Mouse (Mus musculus) colon, adult 2 months (tissue): ENCODE data around the gene Cnppd1. TPM values are rescaled to one million over a fixed set of nuclear protein-coding genes. Genes with fewer than 3 reads are reported as not detected.

Source experiments
- polyA plus RNA-seq: library from polyadenylated mRNA; depleted of rRNA; stranded (reverse); fragments of >200 nt; gene quantifications from 2 replicates; pipeline ENCODE4 v1.2.3, GENCODE M21; 2012; rRNA removed

Cnppd1 gene
- polyA plus RNA-seq = 76.1 and 79.1 TPM in 2 replicates

GRCm38 (mm10) chr1:75142301-75143261 is at the start of gene Cnppd1, which contains the start of gene Retreg2:
Cnppd1 (minus strand) TSS chr1:75142711.
Retreg2 (plus strand) TSS chr1:75142778.

GRCm38 (mm10) chr1:75191622-75192402 is 49.3 kb upstream of the Cnppd1 start, which contains the start of the genes Ankzf1 and Atg9a:
Ankzf1 (plus strand) TSS chr1:75192151.
Atg9a (minus strand) TSS chr1:75192196.

GRCm38 (mm10) chr1:75180105-75180590 is 37.6 kb upstream of the Cnppd1 start, which contains the start of gene Abcb6:
Abcb6 (minus strand) TSS chr1:75180392.

DNA sequence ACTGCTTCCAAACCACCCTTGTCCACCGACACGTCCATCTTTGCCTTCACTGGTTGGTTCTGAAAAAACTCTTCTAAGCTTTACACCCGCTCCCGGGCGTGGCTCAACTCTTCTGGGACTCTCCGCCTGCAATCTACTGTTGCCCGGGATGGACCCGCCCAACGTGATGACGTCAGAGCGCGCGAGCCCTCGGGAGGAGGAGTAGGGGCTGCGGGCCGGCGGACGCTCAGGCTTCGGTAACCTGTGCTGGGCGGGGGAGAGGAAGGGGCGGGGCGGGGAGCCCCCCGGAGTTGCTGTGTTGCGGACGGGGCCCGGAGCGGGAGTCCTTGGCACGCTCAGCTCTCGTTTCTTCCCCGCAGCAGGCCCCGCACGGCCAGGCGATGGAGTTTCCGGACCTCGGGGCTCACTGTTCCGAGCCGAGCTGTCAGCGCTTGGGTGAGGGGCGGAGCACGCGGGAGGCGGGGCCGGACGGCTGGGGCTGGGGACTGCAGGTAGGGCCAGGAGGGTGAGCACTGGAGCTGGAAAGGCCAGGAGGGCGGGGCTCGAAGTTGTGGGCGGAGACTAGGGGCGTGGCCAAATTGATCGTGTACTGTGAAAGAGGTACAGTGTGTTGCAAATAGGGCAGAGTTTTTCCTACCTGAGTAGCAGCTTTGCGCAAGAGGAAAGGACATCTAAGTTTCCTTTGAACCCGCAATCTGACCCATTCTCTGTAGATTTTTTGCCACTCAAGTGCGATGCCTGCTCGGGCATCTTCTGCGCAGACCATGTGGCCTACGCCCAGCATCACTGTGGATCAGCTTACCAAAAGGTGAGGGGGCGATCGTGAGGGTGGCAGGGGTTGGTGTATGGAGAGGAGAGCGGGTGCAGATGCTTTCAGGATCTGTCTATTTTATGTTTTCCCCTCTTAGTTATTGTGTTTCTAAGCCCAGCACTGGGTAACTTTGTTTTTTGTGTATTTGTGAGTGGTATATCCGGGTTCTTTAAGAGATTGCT is 26.3 kb upstream of the Cnppd1 start, which contains the start of gene Zfand2b:
TSS of gene Zfand2b (plus strand) at position 175 of the 993 bp plus-strand sequence.

GRCm38 (mm10) chr1:75133421-75134207 is 8.9 kb downstream of the Cnppd1 start, which contains the start of gene Slc23a3:
Slc23a3 (minus strand) TSS chr1:75133890.

DNA sequence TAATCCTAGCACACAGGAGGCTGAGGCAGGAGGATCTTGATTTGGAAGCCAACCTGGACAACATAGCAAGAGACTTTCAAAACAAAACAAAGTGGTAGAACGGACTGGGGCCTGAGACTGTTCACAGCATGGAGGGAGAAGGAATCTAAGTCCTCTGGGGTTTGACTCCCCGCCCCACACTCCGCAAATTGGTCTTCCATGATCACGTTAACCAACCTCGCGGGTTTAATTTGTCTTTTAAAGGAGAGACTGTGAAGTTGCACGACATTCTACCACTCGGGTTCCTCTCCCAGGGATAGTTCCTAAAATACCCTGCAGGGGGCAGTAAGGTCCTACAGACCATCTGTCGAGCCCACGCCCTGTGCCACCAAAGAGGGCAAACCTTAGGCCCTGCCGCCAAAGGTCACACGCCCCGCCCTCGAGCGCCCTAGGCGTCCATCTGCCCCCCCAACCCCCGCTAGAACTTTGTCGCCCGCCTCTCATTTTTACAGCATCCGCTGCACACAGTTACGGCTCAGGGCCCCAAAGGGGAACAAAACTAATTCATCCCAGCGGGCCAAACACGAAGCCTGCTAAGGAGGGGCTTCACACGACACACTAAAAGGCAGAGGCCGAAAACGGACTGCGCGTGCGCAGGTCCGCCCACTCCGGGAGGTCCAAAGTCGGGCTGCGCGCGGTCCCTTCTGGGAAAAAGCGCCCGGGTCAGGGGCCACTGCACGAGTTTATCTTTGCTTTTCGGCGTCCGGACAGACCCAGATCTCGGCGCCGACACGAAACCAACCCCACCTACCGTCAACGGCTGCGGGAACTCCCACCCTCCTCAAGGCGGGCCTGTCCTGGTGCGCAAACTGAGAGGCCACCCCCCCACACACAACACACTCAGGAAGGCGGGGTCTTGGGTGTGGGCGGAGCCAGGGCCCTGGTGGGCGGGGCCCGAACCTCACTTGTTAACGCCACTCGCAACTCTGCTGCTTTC is 17.9 kb downstream of the Cnppd1 start, which contains the start of gene Nhej1:
TSS of gene Nhej1 (minus strand) at position 855 of the 976 bp plus-strand sequence.

Other genes starting within 250 kb of the Cnppd1 start
- 1.5 and 1.9 TPM in 2 replicates for gene Cryba2, start 249.6 kb downstream of the Cnppd1 start, polyA plus RNA-seq
- 0.10 and 0.15 TPM in 2 replicates for gene Cfap65, start 207.1 kb downstream of the Cnppd1 start, polyA plus RNA-seq
- 186 and 200 TPM in 2 replicates for gene Ihh, start 191.0 kb downstream of the Cnppd1 start, polyA plus RNA-seq
- 1.5 and 3.2 TPM in 2 replicates for gene Nhej1, start 17.5 kb downstream of the Cnppd1 start, polyA plus RNA-seq
- 3.2 and 4.2 TPM in 2 replicates for gene Slc23a3, start 8.8 kb downstream of the Cnppd1 start, polyA plus RNA-seq
- gene Retreg2, start 67 bp upstream of the Cnppd1 start, polyA plus RNA-seq = 112 and 187 TPM in 2 replicates
- gene Zfand2b, start 25.9 kb upstream of the Cnppd1 start, polyA plus RNA-seq = 87.5 and 101 TPM in 2 replicates
- 52.0 and 58.9 TPM in 2 replicates for gene Abcb6, start 37.7 kb upstream of the Cnppd1 start, polyA plus RNA-seq
- 18.2 and 19.4 TPM in 2 replicates for gene Ankzf1, start 49.4 kb upstream of the Cnppd1 start, polyA plus RNA-seq
- gene Atg9a, start 49.5 kb upstream of the Cnppd1 start, polyA plus RNA-seq = 91.9 and 103 TPM in 2 replicates
- gene Glb1l, start 68.1 kb upstream of the Cnppd1 start, polyA plus RNA-seq = 3.3 and 5.5 TPM in 2 replicates
- gene Stk16, start 68.1 kb upstream of the Cnppd1 start, polyA plus RNA-seq = 166 and 233 TPM in 2 replicates
- gene Tuba4a, start 77.2 kb upstream of the Cnppd1 start, polyA plus RNA-seq = 93.3 and 109 TPM in 2 replicates
- gene A630095N17Rik, start 89.4 kb upstream of the Cnppd1 start, polyA plus RNA-seq = not detected in 2 replicates
- 32.2 and 35.1 TPM in 2 replicates for gene Dnajb2, start 93.7 kb upstream of the Cnppd1 start, polyA plus RNA-seq
- gene Ptprn, start 121.8 kb upstream of the Cnppd1 start, polyA plus RNA-seq = 12.7 and 13.4 TPM in 2 replicates
- 12.2 and 18.9 TPM in 2 replicates for gene Resp18, start 135.7 kb upstream of the Cnppd1 start, polyA plus RNA-seq
- 187 and 208 TPM in 2 replicates for gene Dnpep, start 175.3 kb upstream of the Cnppd1 start, polyA plus RNA-seq
- gene Des, start 217.6 kb upstream of the Cnppd1 start, polyA plus RNA-seq = 766 and 827 TPM in 2 replicates
- 67.2 and 72.8 TPM in 2 replicates for gene Speg, start 232.6 kb upstream of the Cnppd1 start, polyA plus RNA-seq